Mouse (Mus musculus) testis, postnatal 14 days (tissue): Measurements from ENCODE around the gene Ptch1.

Source experiments
- DNase-seq: peaks from one replicate; pipeline ENCODE4 v3.0.0; 2021; ENCODE audit warnings: low spot score

Ptch1 gene

DNA sequence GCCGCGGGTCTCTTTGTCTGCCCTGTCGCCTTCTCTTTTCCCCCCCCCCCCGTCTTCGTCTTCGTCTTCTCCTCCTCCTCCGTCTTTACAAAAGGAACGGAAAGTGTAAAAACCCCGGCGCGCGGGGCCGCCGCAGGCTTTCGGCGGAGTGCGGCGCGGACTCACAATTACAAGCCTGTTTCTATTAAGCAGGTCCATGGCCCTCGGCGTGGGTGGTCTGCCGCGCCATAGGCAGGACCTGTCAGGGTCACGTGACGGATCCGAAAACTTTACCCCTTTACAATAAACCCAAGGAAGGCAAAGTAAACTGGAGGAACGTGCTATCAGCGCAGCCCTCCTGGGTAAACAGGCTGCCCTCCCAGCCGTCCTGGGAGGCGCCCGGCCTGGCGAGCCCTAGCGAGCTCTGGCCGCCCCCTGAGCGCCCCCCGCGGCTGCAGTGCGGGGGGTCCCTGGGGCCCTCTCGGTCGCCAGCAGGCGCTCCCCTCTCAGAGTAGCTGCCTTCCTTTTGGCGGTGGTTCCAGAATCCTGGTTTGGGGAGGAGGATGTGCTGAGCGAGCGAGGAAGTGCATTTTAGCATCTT lies at the start of gene Ptch1:
TSS of gene Ptch1 (minus strand) at position 343 of the 580 bp plus-strand sequence.
- DNase-seq, result peak; percentile 40

DNA sequence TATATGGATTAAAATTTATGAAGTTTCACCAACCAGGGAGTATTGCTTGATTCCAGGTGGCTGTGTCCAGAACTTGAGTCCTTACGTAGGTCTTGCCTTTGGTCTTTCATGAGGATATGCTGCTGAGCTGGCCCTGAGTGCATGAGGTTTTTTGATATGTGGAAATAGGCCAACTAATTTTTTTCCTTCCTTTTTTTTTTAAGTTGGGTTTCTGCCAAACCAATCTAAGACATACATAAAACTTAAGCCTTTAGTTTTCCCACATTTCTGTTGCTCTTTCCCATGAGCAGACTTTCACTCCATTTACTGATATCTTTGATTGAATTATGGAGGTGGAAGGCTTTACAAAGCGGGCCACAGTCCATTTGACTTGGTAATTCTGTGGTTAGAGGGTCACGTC lies 47.9 kb upstream of the Ptch1 start:
- DNase-seq, result no peak

- DNase-seq, result no peak
Measured at GRCm38 (mm10) chr13:63613201-63613600, 39.8 kb upstream of the Ptch1 start.

DNA sequence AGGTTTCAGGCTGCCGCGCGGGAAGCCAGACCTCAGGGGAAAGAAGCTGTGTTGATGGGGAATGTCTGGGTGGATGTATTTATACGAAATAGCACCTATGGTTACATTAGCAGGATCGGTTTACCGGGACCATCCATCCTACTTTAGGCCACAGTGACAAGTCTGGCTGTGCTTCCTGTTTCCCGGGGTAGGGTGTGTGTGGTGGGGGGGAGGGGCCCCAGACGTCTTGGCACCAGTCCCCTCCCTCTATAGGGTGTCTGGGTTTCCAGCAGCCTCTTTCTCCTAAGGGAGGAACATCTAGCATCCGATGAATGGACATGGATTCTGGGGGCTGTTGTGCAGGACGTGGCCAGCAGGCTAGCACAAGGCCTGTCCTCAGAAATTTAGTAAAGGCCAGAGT lies 36.3 kb upstream of the Ptch1 start:
- DNase-seq, result no peak

- no peak for DNase-seq
Measured at GRCm38 (mm10) chr13:63597593-63597992, 24.2 kb upstream of the Ptch1 start.

DNA sequence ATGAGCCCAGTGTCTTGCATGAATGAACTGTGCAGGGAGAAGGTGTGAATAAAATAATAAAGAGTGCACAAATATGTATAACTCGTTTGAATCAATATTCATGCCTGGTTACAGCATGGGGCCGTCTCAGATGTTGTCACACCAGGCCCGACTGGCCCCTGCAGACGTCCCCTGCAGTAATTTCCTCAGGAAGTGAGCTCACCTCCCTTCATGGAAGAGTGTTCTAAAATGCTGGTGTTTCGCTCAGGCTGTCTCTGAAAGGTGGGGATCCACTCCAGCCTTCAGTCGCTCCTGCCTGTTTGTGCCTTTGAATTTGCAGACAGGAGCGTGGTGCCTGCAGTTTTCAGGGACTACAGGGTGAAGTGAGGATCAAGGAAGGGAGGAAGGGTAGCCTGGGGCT lies 22.5 kb upstream of the Ptch1 start:
- DNase-seq, result no peak

GRCm38 (mm10) chr13:63593469-63594050 lies 20.2 kb upstream of the Ptch1 start:
- DNase-seq, result no peak

- no peak for DNase-seq
Measured at GRCm38 (mm10) chr13:63592755-63593154, 19.4 kb upstream of the Ptch1 start.

DNA sequence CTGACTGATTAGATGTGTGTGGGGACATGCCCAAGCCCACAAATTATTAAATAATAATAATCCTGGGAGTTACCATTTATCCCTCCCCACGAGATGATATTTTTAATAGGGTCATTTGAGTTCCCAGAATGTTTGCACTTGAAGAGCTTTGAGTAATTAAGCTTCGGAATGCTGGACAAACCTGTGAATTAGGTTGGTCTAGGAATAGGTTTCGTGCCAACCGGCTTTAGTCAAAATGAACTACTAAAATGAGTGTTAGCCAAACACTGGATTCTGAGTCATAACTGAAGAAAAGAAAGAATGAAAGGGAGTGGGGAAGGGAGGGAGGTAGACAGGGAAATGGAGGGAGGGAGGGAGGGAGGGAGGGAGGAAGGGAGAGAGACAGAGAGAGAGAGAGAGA lies 1.2 kb upstream of the Ptch1 start:
- DNase-seq, result no peak

DNA sequence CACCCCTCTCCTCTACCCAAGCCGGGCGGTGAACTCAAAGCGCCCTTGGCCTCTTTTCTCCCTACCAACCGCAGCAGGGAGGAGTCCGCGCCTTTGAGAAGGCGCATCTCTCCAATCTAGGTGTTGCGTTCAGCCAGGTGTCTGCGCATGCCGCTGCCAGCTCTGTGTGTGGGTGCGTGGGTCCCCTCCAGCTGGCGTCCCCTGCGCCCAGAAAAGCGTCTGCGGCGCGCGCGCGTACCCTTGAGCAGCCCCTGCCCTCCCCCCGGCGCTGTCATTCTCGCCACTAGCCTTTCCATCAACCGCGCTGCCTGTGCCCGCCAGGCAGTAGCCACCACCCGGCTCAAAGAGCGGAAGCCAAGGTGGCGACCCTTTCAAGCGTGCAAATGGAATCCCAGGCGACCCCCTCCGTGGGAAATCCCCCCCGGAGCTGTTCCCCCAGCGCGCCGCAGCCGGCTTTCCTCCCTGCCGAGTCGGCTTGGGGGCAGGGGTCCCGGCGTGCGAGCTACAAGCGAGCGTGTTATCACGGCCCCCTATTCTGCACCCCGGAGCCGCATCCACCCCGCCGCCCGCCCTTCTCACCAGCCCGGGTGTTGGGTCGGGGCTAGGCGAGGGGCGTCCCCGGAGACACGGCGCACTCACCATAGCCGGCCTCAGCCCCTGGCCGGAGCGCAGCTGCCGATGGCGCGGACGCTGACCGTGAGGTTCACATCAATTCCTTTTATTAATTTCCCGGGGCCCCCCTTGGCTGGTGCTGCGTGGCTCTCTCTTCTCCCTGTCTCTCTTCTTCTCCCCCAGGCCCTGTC lies 744 bp downstream of the Ptch1 start:
- DNase-seq, result no peak

- DNase-seq, result no peak
Measured at GRCm38 (mm10) chr13:63572111-63572452, 1.3 kb downstream of the Ptch1 start.

DNA sequence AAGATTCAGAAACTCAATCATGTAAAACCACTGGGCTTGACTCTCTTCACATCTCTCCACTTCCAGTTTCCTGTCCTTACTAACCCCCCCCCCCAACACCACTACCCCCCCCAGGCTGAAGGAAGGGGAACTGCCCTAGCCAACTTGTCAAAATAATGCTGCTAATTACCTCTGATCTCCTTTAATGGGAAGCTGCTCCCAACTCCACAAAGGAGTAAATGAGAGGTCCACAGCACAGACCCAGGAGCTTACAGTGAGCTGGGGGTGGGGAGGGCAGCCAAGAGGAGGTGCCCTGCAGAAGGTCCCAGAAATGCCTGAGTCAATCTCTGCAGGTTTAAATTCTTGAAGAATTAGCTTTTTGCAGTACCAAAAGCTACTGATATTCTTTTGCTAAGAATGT lies 2.9 kb downstream of the Ptch1 start:
- no peak for DNase-seq

GRCm38 (mm10) chr13:63569396-63569756 lies 4.0 kb downstream of the Ptch1 start:
- DNase-seq, result no peak

- DNase-seq, result no peak
Measured at GRCm38 (mm10) chr13:63568741-63569395, 4.5 kb downstream of the Ptch1 start.

DNA sequence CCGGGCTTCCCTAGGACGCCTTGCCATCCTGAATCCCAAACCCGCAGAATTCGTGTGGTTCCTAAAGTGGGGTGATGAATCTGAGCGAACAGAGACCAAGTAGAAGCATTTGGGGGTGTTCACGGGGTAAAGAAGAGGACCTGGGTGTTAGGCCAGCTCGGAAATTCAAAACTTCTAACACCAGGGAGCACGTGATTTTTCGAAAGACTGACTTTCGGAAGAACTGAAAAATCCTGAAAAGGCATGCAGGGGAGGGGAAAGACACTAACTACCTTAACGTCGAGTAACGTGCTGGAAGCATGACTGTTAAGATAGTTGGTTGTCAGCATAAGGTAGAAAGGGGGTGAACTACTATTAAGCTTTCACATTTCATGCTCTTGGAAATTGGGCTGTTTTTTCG lies 5.1 kb downstream of the Ptch1 start:
- no peak for DNase-seq

GRCm38 (mm10) chr13:63567677-63568293 lies 5.6 kb downstream of the Ptch1 start:
- DNase-seq, result peak; percentile 92

DNA sequence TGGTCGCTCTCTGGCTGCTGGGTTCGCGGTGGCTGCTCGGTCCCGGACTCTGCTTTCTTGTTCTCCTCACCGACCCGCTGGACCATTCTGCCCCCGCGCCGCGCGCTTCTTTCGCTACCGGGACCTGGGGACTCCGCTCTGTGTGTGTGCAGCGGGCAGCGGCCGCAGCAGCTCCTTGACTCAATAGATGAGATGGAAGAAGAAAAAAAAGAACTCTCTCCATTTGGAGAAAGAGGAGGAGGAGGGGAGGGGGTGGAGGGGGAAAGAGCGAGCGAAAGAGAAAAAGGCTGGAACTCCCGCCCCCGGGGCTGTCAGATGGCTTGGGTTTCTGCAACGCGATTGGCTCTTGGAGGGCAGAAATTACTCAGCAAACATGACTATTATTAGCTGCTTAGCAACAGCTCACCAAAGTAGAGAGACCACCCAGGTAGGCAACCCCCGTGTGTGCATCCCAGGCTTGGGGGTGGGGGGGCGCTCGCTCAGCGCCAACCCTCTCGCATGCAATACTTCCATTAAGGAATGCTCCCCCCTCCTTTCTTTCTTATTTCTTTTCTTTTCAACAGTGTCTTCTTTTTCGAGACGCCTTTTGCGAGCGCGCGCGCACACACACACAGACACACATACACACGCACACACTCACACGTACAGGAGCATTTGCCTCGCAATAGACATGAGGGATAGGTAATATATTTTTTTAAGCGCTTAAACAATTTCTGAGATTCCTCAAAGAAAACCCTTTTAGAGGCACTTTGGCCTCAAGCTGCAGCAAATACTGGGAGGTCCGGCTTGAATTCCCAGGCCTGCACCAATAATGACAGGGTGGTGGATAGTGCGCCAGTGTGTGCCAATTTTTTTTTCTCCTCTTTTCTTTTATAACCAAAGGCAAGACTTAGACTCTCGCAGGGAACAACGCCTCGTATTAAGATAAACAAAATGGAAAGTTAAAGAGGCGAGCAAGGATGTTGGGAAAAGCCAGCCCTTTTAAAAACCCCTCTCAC lies 7.1 kb downstream of the Ptch1 start:
- DNase-seq, result peak; percentile 85

GRCm38 (mm10) chr13:63565320-63566017 lies 7.9 kb downstream of the Ptch1 start:
- no peak for DNase-seq

GRCm38 (mm10) chr13:63564626-63565319 lies 8.6 kb downstream of the Ptch1 start:
- peak; percentile 74 for DNase-seq
